Mouse (Mus musculus): ENCODE results near the gene Sox10. TPM values are rescaled to one million over a fixed set of nuclear protein-coding genes. Genes with fewer than 3 reads are reported as not detected.

Gene Sox10
- polyA plus RNA-seq (2017; shearing (Covaris generic)) = not detected

DNA sequence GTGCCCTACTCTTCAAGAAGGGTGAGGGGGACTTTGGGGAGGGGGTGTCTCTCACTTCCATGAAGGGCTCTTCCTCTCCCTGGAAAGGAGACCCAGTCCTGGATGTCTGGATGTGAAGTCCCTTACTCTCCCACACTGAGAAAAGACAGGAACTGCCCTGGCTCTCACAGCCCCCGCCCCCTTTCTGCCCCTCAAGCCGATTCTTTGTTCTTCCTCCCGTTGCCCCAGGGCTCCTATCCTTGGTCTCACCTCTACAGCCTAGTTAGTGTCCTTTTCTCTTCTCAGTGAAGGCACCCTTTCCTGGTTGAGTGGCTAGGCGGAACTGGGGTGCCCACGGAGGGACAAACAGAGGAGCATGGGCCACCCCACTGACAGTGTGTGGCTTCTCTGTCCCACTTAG is at the start of gene Sox10:
TSS of gene Sox10 (minus strand) at position 101 of the 400 bp plus-strand sequence.

DNA sequence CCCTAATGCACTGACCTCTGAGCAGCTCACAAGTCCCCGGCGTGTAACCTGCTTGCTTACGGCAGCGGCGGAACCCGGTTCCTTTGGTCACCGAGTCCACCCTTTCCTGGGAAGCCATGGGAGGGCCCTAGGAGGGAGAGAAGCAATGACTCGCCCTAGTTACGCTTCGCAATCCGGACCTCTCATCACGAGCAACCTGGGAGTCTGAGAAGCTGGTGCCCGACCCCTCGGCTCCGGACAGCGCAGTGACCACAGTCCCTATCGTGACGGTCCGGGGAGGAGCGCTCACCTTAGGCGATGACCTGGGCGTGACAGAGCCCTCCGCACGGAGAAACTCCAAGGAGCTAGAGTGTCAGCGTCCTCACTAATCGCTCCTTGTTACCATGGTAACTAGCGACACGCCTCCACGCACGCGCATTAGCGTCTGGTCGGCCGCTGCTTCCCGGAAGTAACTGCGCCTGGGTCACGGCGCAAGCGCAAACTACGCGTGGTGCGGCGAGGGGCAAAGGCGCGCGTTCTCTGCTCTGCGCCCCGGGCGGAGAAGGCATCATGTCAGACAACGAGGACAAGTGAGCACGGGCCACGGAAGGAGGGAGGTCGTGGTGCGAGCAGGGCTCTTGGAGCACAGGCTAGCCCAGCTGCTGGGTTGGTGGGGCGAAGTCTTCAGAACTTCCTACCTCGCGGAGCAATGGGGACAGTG is 24.0 kb downstream of the Sox10 start, which contains the start of the genes Polr2f and 1700088E04Rik:
TSS of gene Polr2f (plus strand) at position 144 of the 700 bp plus-strand sequence.
TSS of gene 1700088E04Rik (minus strand) at position 388 of the 700 bp plus-strand sequence.

GRCm38 (mm10) chr15:79108421-79109320 is 56.4 kb downstream of the Sox10 start, which contains the start of gene Micall1:
TSS of gene Micall1 (plus strand) at chr15:79108898.

Other genes with a start within 250 kb of the Sox10 start
- 284 TPM for gene Lgals1, start 238.5 kb downstream of the Sox10 start, polyA plus RNA-seq (2017; shearing (Covaris generic))
- gene Nol12, start 230.3 kb downstream of the Sox10 start, polyA plus RNA-seq (2017; shearing (Covaris generic)) = 48.6 TPM
- 92.1 TPM for gene Triobp, start 217.5 kb downstream of the Sox10 start, polyA plus RNA-seq (2017; shearing (Covaris generic))
- 83.9 TPM for gene H1f0, start 136.8 kb downstream of the Sox10 start, polyA plus RNA-seq (2017; shearing (Covaris generic))
- gene Galr3, start 123.4 kb downstream of the Sox10 start, polyA plus RNA-seq (2017; shearing (Covaris generic)) = 1.2 TPM
- 59.7 TPM for gene Ankrd54, start 102.3 kb downstream of the Sox10 start, polyA plus RNA-seq (2017; shearing (Covaris generic))
- gene Eif3l, start 90.1 kb downstream of the Sox10 start, polyA plus RNA-seq (2017; shearing (Covaris generic)) = 155 TPM
- 45.8 TPM for gene Micall1, start 56.3 kb downstream of the Sox10 start, polyA plus RNA-seq (2017; shearing (Covaris generic))
- 141 TPM for gene Polr2f, start 24.2 kb downstream of the Sox10 start, polyA plus RNA-seq (2017; shearing (Covaris generic))
- 1.8 TPM for gene 1700088E04Rik, start 24.0 kb downstream of the Sox10 start, polyA plus RNA-seq (2017; shearing (Covaris generic))
- gene Pick1, start 63.9 kb upstream of the Sox10 start, polyA plus RNA-seq (2017; shearing (Covaris generic)) = 35.0 TPM
- gene Gm49486, start 64.2 kb upstream of the Sox10 start, polyA plus RNA-seq (2017; shearing (Covaris generic)) = not detected
- gene Slc16a8, start 89.5 kb upstream of the Sox10 start, polyA plus RNA-seq (2017; shearing (Covaris generic)) = not detected
- gene Baiap2l2, start 120.3 kb upstream of the Sox10 start, polyA plus RNA-seq (2017; shearing (Covaris generic)) = 2.0 TPM
- gene Pla2g6, start 163.2 kb upstream of the Sox10 start, polyA plus RNA-seq (2017; shearing (Covaris generic)) = 10.1 TPM
- 1.5 TPM for gene Maff, start 181.4 kb upstream of the Sox10 start, polyA plus RNA-seq (2017; shearing (Covaris generic))
- 53.7 TPM for gene Tmem184b, start 238.3 kb upstream of the Sox10 start, polyA plus RNA-seq (2017; shearing (Covaris generic))

Measured in CD4-positive, CD25-positive, alpha-beta regulatory T cell (primary cell).